Mouse (Mus musculus): Measurements from ENCODE around the gene Thsd7b.
"Not testable (repeated sequence)": the region's sequence is repeated elsewhere in the genome, so short reads cannot be mapped to it uniquely, and the experiment has no call there.

Thsd7b gene

DNA sequence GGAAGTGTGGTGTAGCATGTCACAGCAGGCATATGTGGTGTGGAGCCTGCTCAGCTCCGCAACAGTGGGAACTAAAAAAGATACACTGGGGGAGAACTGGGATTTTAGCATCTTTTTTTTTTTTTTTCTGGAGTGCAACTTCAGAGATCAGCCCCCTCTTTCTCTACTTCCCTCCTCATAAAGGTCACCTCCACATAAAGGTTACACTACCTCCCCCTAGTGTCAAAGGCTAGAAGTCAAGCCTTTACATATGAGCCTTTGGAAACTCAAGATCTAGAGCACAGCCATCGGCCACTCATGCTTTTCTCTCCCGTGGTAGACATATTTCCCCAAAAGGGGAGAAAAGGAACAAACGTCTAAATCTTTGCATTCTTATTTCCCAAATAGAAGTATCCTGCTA is 553.8 kb downstream of the Thsd7b start:
- DNase-seq (ENCODE audit: extremely low read depth, insufficient read length, low spot score): no peak

DNA sequence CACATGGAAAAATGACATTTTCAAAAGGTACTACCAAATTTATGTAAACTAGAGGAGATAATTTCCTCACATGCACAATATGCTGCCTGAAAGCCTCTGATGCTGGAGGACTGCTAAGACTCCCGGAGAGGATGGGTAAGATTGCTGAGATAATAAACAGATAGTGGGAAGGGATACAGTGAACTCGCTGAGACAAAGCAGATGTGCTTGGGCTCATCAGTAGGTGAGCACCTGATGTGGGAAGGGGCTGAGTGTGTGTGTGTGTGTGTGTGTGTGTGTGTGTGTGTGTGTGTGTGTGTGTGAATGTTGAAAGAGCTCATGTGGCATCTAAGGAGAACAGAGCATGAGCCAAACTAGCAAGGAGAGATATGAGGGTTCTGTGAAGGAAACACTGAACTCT is 564.2 kb downstream of the Thsd7b start:
- no peak for DNase-seq (ENCODE audit: extremely low read depth, insufficient read length, low spot score)

DNA sequence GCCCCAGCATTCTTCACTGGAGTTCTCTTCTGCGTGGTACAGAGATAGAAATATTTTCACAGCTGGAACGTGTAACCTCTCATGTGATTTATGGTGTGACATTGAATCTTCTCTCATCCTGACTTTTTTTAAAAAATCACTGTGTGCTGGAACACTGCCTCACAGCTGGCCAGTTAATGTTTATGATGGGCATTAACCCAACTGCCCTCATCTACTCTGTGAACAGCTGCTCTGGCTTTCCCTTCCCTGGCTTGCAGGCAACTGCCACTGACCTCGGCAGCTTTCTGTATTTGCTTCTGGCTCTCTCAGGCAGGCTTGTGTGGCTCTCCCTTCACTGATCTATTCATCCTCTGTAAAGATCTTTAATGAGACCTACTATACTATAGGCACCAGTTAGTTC is 564.7 kb downstream of the Thsd7b start:
- no peak for DNase-seq (ENCODE audit: extremely low read depth, insufficient read length, low spot score)

DNA sequence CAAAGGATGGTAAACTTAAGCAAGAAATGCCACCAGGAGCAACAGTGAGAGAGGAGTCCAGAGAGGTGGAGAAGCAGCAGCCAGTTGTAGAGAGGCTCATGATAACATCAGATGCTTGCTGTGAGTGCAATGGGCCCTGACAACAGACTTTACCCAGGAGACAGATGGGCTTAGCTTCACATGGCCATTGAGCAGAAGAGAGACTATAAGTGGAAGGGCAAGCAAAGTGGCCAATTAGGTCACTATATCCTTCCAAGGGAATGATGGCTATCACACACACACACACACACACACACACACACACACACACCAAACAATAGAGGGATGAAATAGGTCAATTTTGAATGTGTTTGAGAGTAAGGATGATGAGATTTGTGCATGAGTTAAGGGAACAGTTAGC is 565.4 kb downstream of the Thsd7b start:
- no peak for DNase-seq (ENCODE audit: extremely low read depth, insufficient read length, low spot score)

DNA sequence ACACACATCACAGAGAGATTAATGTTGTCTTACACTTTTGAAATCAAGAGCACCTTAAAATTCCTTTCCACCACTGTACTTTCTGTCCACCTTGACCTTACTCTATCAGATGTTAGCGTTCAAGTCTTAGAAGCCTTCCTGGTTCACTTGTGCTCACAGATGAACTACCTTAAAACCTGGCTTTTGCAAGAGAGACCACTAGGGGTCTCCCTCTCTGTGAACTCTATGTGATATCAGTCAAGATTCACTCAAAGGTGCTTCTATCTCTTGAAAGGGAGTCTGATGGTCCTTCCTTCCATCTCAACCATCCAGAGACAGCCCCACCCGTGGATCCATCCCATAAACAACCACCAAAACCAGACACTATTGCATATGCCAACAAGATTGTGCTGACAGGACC is 570.3 kb downstream of the Thsd7b start:
- no peak for DNase-seq (ENCODE audit: extremely low read depth, insufficient read length, low spot score)

GRCm38 (mm10) chr1:129850007-129850564 is 577.0 kb downstream of the Thsd7b start:
- DNase-seq (ENCODE audit: extremely low read depth, insufficient read length, low spot score): no peak

GRCm38 (mm10) chr1:129867714-129868113 is 594.6 kb downstream of the Thsd7b start:
- no peak for DNase-seq (ENCODE audit: extremely low read depth, insufficient read length, low spot score)

DNA sequence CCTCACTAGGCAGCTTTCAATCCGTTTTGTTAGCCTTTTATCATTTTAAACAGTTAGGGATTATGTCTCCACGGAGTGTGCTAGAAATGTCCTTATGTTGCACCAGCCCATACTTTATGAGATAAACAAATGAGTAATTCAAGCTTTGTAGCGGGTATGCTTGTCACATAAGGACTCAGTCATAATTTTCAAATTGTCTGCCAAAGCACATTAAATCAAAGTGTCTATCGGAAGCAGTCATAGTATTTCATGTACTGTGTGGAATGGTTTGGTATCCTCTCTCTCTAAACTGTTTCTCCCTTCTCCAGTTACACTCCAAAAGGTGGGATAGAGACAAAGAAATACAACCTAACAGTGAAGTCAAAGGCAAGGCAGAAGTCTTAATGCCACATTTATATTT is 601.3 kb downstream of the Thsd7b start:
- no peak for DNase-seq (ENCODE audit: extremely low read depth, insufficient read length, low spot score)

- no peak for DNase-seq (ENCODE audit: extremely low read depth, insufficient read length, low spot score)
Measured at GRCm38 (mm10) chr1:129887861-129888260, 614.8 kb downstream of the Thsd7b start.

DNA sequence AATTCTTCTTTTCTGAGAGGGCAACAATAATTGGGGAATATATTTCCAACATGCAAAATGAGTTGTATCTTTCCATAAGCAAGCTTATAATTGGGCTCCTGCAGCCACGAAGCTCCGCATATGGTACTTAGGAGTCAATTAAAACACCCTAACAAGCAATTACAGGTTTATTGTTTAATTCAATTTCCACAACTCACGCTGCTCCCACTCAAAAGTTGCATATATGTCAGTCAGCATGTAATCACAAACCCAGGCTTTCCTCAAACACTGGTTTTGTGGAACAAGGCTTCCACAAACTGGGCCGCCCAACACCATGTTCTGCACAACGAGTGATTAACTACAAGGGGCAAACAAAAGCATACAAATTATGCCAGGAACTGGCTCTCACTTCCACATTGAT is 625.0 kb downstream of the Thsd7b start:
- DNase-seq (ENCODE audit: extremely low read depth, insufficient read length, low spot score): no peak

DNA sequence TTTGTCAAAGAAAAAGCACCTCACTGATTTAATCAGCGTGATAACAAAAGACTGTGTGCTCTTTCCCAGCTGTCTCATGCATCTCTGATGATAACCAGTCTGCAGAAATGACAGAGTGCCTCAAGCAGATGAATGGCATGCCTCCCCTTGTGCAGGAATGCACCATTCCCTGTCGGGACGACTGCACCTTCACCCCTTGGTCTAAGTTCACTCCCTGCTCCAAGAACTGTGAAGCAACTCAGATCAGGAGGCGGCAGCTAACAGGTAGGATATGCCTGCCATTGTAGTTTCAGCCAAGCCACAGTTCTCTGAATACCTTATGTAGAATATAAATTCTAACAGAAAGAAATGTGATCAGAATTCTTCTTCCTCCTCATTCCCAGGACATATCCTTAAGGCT is 642.4 kb downstream of the Thsd7b start:
- no peak for DNase-seq (ENCODE audit: extremely low read depth, insufficient read length, low spot score)

- DNase-seq (ENCODE audit: extremely low read depth, insufficient read length, low spot score): no peak
Measured at GRCm38 (mm10) chr1:129917568-129917967, 644.5 kb downstream of the Thsd7b start.

DNA sequence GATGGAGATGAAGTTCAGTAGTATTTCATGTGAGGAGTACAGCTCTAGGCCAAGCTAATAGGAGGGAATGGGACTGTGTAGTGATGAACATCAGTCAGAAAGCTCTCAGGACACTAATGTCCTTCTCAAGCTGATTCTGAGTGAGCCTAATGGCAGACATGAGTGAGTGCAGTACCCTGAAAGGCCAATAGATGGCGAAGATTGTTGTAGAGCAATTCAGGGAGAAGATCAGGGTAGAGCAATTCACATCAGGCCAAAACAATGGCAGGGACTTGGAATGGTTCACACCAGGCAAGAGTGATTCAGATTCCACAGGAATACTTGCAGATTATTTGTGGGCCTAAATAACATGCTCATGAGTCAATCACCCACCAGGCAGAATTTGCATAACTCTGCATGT is 646.3 kb downstream of the Thsd7b start:
- peak; percentile 1 for DNase-seq (ENCODE audit: extremely low read depth, insufficient read length, low spot score)

- no peak for DNase-seq (ENCODE audit: extremely low read depth, insufficient read length, low spot score)
Measured at GRCm38 (mm10) chr1:129931003-129931402, 657.9 kb downstream of the Thsd7b start.

- no peak for DNase-seq (ENCODE audit: extremely low read depth, insufficient read length, low spot score)
Measured at GRCm38 (mm10) chr1:129943116-129943515, 670.0 kb downstream of the Thsd7b start.

DNA sequence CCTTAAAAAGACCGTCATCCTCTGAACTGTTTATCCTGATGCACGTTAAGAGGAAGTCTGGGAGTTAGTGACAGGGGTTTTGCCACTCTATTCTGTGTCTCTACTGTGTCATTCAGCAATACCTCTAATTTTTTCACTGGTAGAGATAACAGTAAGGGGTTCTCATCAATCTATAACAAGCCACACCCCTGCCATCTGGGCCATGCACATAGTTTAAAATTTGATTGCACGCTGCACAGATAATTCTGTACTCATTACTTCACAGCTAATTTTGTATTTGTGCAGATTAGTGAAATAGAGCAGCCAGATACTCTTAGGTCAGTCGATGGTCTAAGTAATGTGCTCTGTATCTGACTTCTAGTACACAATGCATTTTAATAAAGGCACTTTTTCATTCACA is 673.9 kb downstream of the Thsd7b start:
- no peak for DNase-seq (ENCODE audit: extremely low read depth, insufficient read length, low spot score)

GRCm38 (mm10) chr1:129955478-129955877 is 682.4 kb downstream of the Thsd7b start:
- no peak for DNase-seq (ENCODE audit: extremely low read depth, insufficient read length, low spot score)

DNA sequence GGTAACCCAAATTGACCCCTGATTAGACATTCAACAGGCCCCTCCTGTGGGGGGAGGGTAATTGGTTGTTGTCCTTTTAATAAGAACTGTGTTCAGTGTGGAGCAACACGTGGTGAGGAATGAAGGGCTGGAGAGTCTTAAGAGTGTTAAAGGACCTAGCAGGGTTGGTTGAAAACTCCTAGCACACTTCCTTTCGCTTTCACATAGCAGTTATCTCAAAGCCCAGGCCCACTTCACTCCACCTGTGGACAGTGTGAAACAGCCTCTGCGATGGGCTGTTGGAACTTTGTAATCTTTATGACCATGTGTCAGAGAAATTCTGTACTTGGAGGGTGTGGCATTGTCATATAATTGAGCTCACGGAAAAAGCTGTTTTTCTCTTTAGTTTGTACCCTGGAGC is 683.5 kb downstream of the Thsd7b start:
- no peak for DNase-seq (ENCODE audit: extremely low read depth, insufficient read length, low spot score)

DNA sequence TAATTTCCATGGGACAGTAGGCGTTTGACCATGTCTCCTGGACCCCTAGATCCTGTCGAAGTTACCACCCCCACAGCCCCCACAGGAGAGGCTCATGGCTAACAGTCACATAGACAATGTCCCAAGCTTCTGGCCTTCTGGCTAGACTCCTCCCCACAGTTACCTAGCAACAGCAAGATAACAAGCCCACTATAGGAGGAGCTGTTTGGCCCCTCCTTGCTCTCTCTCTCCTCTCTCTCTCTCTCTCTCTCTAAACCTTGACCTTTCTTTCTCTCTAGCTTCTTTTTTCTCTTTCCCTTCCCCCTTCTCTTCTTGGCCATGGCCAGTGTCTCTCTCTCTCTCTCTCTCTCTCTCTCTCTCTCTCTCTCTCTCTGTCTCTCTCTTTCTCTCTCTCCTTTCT is 686.2 kb downstream of the Thsd7b start:
- not testable (repeated sequence) for DNase-seq (ENCODE audit: extremely low read depth, insufficient read length, low spot score)

DNA sequence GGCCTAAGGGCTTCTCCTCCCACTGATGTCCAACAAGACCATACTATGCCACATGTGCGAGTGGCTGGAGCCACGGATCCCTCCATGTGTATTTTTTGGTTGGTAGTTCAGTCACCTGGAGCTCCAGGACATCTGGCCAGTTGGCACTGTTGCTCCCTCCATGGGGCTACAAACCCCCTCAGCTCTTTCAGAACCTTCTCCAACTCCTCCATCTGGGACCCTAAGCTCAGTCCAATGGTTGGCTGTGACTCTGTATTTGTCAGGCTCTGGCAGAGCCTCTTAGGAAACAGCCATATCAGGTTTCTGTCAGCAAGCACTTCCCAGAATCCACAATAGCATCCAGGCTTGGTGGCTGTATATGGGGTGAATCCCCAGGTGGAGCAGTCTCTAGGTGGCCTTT is 690.1 kb downstream of the Thsd7b start:
- no peak for DNase-seq (ENCODE audit: extremely low read depth, insufficient read length, low spot score)

DNA sequence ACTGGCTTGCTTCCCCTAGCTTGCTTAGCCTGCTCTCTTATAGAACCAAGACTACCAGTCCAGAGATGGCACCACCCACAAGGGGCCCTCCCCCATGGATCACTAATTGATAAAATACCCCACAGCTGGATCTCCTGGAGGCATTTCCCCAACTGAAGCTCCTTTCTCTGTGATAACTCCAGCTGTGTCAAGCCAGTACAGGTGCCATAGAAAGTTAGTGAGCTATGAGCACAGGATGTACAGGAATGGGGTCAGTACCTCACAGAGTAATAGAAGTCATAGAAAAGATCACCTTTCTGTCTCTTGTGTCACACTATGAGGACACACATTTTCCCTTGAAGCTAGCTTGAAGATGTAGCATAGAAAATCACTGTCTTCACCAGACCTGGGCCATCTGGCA is 716.1 kb downstream of the Thsd7b start:
- DNase-seq (ENCODE audit: extremely low read depth, insufficient read length, low spot score): not testable (repeated sequence)

DNA sequence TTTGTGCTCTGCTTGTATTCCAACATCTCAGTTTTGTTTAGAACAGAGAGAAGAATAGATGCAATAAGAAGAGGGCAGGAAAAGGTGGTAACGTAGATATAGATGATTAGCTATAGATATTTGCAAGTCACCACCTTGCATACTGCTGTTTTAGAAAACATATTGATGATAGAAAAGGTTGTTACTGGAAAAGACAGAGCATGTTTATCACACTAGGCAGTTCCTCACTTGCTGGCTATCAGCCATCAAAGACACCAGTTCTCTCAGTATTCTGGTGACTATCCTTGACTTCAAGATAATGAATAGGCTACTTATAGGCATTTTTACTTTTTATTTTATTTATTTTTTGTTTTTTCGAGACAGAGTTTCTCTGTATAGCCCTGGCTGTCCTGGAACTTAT is 717.7 kb downstream of the Thsd7b start:
- no peak for DNase-seq (ENCODE audit: extremely low read depth, insufficient read length, low spot score)

GRCm38 (mm10) chr1:130055012-130055411 is 781.9 kb downstream of the Thsd7b start:
- no peak for DNase-seq (ENCODE audit: extremely low read depth, insufficient read length, low spot score)
